Mouse (Mus musculus): ENCODE measurements at regions not wholly inside any gene's neighbourhood (a gene's known extent, or its start where the extent isn't known, plus 50 kb on each side); places are given as distances from the start of the nearest gene placed in this dataset.
A peak's percentile ranks its signal among the peaks of the same experiment; 100 is the strongest.

DNA sequence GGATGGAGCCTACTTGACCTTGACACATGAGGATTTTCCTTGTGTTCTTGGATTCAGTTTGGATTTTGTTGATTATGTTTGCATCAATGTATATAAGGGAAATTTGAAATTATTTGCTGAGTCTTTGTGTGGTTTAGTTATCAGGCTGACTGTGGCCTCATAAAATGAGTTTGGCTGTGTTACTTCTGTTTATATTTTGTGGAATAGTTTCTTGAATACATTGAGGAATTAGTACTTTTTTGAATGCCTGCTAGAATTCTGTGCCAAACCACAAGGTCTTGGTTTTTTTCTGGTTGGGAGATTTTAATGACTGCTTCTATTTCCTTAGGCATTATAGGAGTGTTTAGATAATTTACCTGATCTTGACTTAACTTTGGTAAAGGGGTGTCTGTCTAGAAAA lies 1018.5 kb downstream of the Zpld1 start:
- Histone ChIP-seq H3K4me3 (no peak overlapping the region), H3K27ac (no peak overlapping the region), H3K9me3 (no peaks in the 10 kb centered on the region), H3K4me2 (no peak overlapping the region), H3K9ac (no peak overlapping the region), H3K4me1 (replicated peaks) (no peaks in the 10 kb centered on the region), H3K36me3 (no peaks in the 10 kb centered on the region), H3K27me3 (no peaks in the 10 kb centered on the region)
- no peak for ATAC-seq (ENCODE audit: low FRiP score)

DNA sequence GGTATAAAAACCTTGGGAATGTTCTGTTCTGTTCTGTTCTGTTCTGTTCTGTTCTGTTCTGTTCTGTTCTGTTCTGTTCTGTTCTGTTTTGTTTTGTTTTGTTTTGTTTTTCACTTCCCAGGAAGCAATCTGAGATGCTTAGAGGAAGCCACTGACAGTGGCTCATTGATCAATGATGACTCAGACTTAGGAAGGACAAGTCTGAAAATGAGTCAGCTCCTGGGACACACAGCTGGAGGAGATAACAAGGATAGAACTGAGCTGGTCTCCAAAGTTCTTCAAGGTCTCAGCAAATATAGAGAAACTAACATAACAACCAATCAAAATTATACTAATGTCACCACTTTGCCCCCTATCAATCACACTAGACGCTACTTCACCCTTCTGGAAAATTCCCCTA lies 1033.9 kb downstream of the Zpld1 start:
- WGBS: 64% methylated on average over 1 of the region's 1 CpGs

DNA sequence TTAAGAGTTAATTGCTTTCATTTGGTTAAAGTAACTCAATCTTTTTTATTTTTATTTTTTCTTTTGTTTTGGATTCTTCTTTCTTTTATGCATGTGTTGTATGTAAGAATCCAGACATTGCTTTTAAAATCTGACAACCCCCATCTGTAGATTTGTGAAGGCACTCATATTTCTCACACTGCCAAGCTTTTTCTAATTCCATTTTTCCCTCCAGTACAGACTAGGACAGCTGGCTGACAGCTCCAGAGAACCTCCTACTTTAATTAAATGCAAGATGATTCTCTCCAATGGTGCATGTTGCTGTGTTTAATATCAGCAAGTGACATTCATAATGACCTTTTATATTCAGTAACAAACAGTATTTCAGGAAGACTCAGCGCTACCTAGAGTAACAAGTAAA lies 1038.5 kb downstream of the Zpld1 start:
- Histone ChIP-seq H3K27ac (no peak overlapping the region), H3K9me3 (no peaks in the 10 kb centered on the region), H3K4me1 (replicated peaks) (no peaks in the 10 kb centered on the region), H3K9ac (no peak overlapping the region), H3K4me3 (no peak overlapping the region), H3K4me2 (no peak overlapping the region), H3K36me3 (no peaks in the 10 kb centered on the region), H3K27me3 (no peaks in the 10 kb centered on the region)
- no peak for ATAC-seq (ENCODE audit: low FRiP score)
- WGBS: 82% methylated on average over 1 of the region's 1 CpGs

More for the DNA sequence above, 1033.9 kb downstream of the Zpld1 start:
- Histone ChIP-seq H3K27me3 (no peaks in the 10 kb centered on the region), H3K4me3 (no peak overlapping the region), H3K4me2 (no peak overlapping the region), H3K4me1 (replicated peaks) (no peaks in the 10 kb centered on the region), H3K9me3 (no peaks in the 10 kb centered on the region), H3K9ac (no peak overlapping the region), H3K36me3 (no peaks in the 10 kb centered on the region), H3K27ac (no peak overlapping the region)
- ATAC-seq (ENCODE audit: low FRiP score): no peak

DNA sequence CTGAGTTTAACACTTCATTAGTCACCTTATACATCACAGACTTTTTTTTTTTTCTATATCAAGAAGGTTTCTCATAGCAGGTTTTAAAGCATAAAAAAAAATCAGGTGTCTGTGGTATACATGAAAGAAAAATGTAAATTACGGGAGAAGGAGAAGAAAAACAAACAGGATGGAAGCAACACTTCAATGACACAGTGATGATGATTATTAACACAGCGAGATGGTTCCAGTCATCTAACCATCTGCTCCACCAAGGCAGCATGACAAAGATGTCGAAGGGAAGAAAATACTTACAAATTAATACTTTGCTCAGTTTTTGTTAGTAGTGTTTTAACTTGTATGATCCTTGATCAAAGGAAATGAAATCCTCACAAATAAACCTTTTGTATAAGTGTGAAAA lies 1050.9 kb downstream of the Zpld1 start:
- Histone ChIP-seq H3K4me2 (no peak overlapping the region), H3K9ac (no peak overlapping the region), H3K9me3 (no peaks in the 10 kb centered on the region), H3K4me3 (no peak overlapping the region), H3K36me3 (no peaks in the 10 kb centered on the region), H3K4me1 (replicated peaks) (no peaks in the 10 kb centered on the region), H3K27ac (no peak overlapping the region), H3K27me3 (no peaks in the 10 kb centered on the region)
- no peak for ATAC-seq (ENCODE audit: low FRiP score)
- 84% methylated on average over 3 of the region's 3 CpGs for WGBS

DNA sequence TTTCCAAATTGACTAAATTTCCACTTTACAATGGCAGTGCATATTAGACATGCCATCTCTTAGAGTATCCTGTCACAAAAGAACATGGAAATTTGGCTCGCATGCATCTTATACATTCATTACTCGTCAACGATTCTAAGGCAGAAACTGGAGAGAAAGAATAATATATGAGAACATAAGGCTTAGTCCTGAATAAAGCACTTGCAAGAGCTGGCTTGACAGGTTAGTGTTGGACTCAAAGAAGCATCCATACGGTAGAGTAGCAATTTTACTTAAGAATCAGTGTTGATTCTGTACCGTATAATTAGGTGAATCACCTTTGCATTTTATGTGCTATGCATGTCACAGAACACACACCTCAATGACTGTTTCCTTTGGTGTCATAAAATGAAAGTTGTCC lies 1051.4 kb downstream of the Zpld1 start:
- ATAC-seq (ENCODE audit: low FRiP score): no peak
- 86% methylated on average over 5 of the region's 5 CpGs for WGBS

DNA sequence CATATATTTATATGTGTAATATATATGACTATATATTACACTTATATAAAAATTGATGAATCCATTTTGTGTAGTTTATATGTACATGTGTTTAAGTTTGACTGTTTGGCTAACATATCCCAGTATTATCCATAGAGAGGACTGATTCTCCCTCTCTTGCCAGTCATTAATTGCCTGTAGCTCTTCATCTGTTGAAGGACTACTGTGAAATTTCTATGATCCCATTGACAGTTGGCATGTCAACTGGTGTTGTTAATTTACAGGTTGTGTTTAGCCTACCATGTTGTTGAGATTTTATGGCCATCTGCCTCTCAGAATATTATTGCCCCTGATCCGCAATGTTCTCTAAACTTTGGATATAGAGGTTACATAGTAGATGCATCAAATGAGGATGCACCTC lies 1058.3 kb downstream of the Zpld1 start:
- ATAC-seq (ENCODE audit: low FRiP score): no peak
- Histone ChIP-seq H3K4me3 (no peak overlapping the region), H3K36me3 (no peaks in the 10 kb centered on the region), H3K9ac (no peak overlapping the region), H3K4me1 (replicated peaks) (no peaks in the 10 kb centered on the region), H3K27ac (no peak overlapping the region), H3K4me2 (no peak overlapping the region), H3K27me3 (no peaks in the 10 kb centered on the region), H3K9me3 (no peaks in the 10 kb centered on the region)
- WGBS: 97% methylated on average over 1 of the region's 1 CpGs

More for the DNA sequence above, 1051.4 kb downstream of the Zpld1 start:
- no peaks in the 10 kb centered on the region for H3K4me1 ChIP-seq (replicated peaks)
- no peak overlapping the region for H3K4me3 ChIP-seq
- H3K27ac ChIP-seq: no peak overlapping the region
- no peaks in the 10 kb centered on the region for H3K9me3 ChIP-seq
- no peaks in the 10 kb centered on the region for H3K27me3 ChIP-seq
- H3K36me3 ChIP-seq: no peaks in the 10 kb centered on the region
- no peak overlapping the region for H3K9ac ChIP-seq
- no peak overlapping the region for H3K4me2 ChIP-seq

DNA sequence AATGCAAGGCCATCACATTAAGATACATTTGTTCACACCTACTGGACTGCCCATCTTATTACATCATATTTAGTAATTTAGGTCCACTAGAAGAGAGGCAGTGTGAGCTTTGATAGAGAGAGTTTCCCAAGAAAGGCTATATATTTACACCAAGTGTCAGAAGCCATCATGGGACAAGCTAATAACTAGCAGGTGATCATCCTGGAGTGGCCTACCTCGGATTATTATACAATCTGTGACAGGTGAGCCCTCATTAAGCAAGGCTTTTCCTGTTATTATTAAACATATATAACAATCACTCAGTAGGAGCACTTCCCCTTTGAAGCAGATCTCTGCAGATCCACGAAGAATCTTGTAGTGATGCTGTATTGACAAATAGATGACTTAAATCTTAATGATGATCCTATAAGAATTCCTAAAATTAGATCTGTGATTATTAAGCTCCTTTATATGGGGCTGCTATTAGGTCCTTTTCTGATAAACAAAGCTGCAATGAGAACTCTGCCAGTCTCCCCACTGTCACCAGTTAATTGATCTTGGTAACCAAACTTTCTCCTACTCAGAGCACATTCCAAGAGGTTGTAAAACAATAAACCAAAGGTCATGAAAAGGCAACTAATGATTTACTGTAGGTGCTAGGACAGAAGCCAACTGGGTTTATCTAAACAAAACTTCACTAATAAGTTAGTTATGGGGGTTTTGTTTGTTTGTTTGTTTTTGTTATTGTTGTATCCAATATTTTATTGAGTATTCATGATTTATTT lies 1068.2 kb downstream of the Zpld1 start:
- Histone ChIP-seq H3K27ac (no peak overlapping the region), H3K9ac (no peak overlapping the region), H3K9me3 (no peaks in the 10 kb centered on the region), H3K4me1 (replicated peaks) (no peaks in the 10 kb centered on the region), H3K36me3 (no peaks in the 10 kb centered on the region), H3K27me3 (no peaks in the 10 kb centered on the region), H3K4me2 (no peak overlapping the region), H3K4me3 (no peak overlapping the region)
- no peak for ATAC-seq (ENCODE audit: low FRiP score)
- WGBS: 58% methylated on average over 2 of the region's 2 CpGs

DNA sequence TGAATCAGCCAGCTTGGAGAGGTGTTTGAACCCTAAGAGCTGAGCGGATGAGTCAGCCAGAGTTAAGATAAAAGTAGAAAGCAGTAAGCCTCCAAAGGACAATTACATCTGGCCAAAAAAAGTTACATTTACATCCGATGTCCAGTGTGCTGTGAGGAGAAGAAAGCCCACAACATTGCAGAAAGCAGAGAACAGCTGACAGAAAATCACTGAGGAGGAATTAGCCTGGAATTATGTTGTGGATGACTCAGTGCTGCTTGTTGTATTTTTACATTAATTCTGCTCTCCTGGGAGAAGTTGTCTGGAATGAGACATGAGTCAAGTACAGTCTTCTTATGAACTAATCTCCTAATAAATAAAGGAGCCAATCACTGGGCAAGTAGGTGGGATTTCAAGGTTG lies 1071.6 kb downstream of the Zpld1 start:
- no peak for ATAC-seq (ENCODE audit: low FRiP score)
- H3K4me1 ChIP-seq (replicated peaks): no peaks in the 10 kb centered on the region
- 95% methylated on average over 2 of the region's 2 CpGs for WGBS
- no peak overlapping the region for H3K9ac ChIP-seq
- no peak overlapping the region for H3K4me2 ChIP-seq
- H3K4me3 ChIP-seq: no peak overlapping the region
- no peaks in the 10 kb centered on the region for H3K36me3 ChIP-seq
- H3K27me3 ChIP-seq: no peaks in the 10 kb centered on the region
- H3K9me3 ChIP-seq: no peaks in the 10 kb centered on the region
- H3K27ac ChIP-seq: no peak overlapping the region

DNA sequence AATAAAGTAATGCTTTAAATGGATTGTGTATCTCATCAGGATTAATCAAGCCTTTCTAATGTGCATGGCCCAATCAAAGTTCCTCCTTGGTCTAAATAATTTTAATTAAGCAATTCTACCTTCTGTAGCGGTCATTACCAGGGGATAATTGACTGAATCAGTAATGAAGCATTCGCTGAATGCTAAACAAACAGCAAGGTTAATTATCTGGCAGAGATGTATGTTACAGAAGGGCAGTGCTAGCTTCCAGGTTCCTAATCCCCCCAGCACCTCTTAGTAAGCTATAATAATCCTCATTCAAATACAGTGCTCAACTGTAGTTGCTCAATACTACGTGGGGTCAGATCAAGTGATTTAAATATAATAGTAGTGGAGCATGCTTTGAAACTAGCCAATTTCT lies 1102.6 kb downstream of the Zpld1 start:
- no peak overlapping the region for H3K9ac ChIP-seq
- H3K4me1 ChIP-seq (replicated peaks): no peaks in the 10 kb centered on the region
- H3K4me2 ChIP-seq: no peak overlapping the region
- H3K27me3 ChIP-seq: no peaks in the 10 kb centered on the region
- H3K9me3 ChIP-seq: no peaks in the 10 kb centered on the region
- ATAC-seq (ENCODE audit: low FRiP score): peak; percentile 57
- H3K27ac ChIP-seq: no peak overlapping the region
- no peaks in the 10 kb centered on the region for H3K36me3 ChIP-seq
- no peak overlapping the region for H3K4me3 ChIP-seq
- WGBS: 49% methylated on average over 3 of the region's 3 CpGs

DNA sequence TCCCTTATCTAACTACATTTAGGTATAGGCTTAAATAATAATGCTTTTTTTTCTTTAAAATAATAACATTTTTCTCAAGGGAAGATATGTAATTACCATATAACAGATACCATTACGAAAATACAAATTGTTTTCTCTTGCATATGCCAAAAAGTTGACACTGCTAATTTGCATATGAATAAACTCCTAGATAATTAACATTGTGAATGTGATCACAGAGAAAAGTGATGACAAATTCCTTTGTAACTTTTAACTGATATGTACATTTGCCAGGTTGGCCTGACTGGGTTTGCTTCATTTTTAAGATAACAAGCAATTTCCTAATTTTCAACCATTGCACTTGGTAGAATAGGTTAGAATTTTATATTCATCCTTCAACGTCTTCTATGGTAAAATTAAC lies 1103.1 kb downstream of the Zpld1 start:
- Histone ChIP-seq H3K4me3 (no peak overlapping the region), H3K27ac (no peak overlapping the region), H3K4me2 (no peak overlapping the region), H3K9me3 (no peaks in the 10 kb centered on the region), H3K4me1 (replicated peaks) (no peaks in the 10 kb centered on the region), H3K36me3 (no peaks in the 10 kb centered on the region), H3K27me3 (no peaks in the 10 kb centered on the region), H3K9ac (no peak overlapping the region)
- ATAC-seq (ENCODE audit: low FRiP score): no peak
- WGBS: 52% methylated on average over 2 of the region's 2 CpGs
